Mouse (Mus musculus) E14TG2a.4 (cell line): Measurements from ENCODE around the gene Vsig8.

ENCODE experiments used
- CTCF ChIP-seq: conservative IDR thresholded peaks from 2 replicates; pipeline ENCODE4 v1.5.1; 2014; ENCODE audit warnings: low read length
- POU5F1 ChIP-seq: IDR thresholded peaks from 2 replicates; pipeline ENCODE4 v1.6.1; 2014; ENCODE audit warnings: low read length, borderline replicate concordance

GRCm38 (mm10) chr1:172563465-172563828 lies 7.7 kb downstream of the Vsig8 start:
- TF ChIP-seq CTCF: no peak
- TF ChIP-seq POU5F1: no peak
